Mouse (Mus musculus) liver, embryonic 12.5 days (tissue): Measurements from ENCODE around the gene Opcml. TPM values are rescaled to one million over a fixed set of nuclear protein-coding genes. Genes with fewer than 3 reads are reported as not detected.

Experiments used
- ATAC-seq: fragments of 200-750 bp; cut with Nextera tagmentation; 2 replicates; pipeline ENCODE4 v1.8.0; 2017; ENCODE audit warnings: moderate number of reproducible peaks, mild to moderate bottlenecking, moderate library complexity
- H3K27ac ChIP-seq: fragments of 300-500 bp; sonication (generic); 2 replicates; pipeline ENCODE4 v1.5.1; 2016; ENCODE audit warnings: mild to moderate bottlenecking
- H3K27me3 ChIP-seq: fragments of 300-500 bp; sonication (generic); replicated peaks from 2 replicates; pipeline ENCODE4 v1.6.1; 2016; ENCODE audit warnings: mild to moderate bottlenecking, moderate library complexity
- H3K36me3 ChIP-seq: fragments of 300-500 bp; sonication (generic); 2 replicates; pipeline ENCODE4 v1.6.1; 2016; ENCODE audit warnings: mild to moderate bottlenecking, moderate library complexity
- H3K4me1 ChIP-seq: fragments of 300-500 bp; sonication (generic); 2 replicates; pipeline ENCODE4 v1.6.1; 2016
- H3K4me2 ChIP-seq: fragments of 300-500 bp; sonication (generic); 2 replicates; pipeline ENCODE4 v1.6.1; 2016; ENCODE audit warnings: mild to moderate bottlenecking, moderate library complexity
- H3K4me3 ChIP-seq: fragments of 300-500 bp; sonication (generic); 2 replicates; pipeline ENCODE4 v1.5.1; 2016; ENCODE audit warnings: mild to moderate bottlenecking, moderate library complexity
- H3K9ac ChIP-seq: fragments of 300-500 bp; sonication (generic); 2 replicates; pipeline ENCODE4 v1.6.1; 2016; ENCODE audit warnings: mild to moderate bottlenecking, moderate library complexity
- H3K9me3 ChIP-seq: fragments of 300-500 bp; sonication (generic); replicated peaks from 2 replicates; pipeline ENCODE4 v1.6.1; 2016; ENCODE audit warnings: mild to moderate bottlenecking, moderate library complexity
- WGBS: fragments of 180-500 bp; shearing (Covaris S2); methylation state at CpG from one replicate; pipeline ENCODE4 v1.1.7; 2016; ENCODE audit not compliant: insufficient replicate concordance; 5-methylcytosine and 5-hydroxymethylcytosine counted together
- polyA plus RNA-seq: library from polyadenylated mRNA; unstranded; fragments of >200 nt; fragmentation: Nextera tagmentation; extraction: Ambion mirVana; gene quantifications from 2 replicates; pipeline ENCODE4 v1.2.1, GENCODE M21; 2016

The Opcml gene
- polyA plus RNA-seq, 1 experiment from 2014 or later: 0.23 TPM

DNA sequence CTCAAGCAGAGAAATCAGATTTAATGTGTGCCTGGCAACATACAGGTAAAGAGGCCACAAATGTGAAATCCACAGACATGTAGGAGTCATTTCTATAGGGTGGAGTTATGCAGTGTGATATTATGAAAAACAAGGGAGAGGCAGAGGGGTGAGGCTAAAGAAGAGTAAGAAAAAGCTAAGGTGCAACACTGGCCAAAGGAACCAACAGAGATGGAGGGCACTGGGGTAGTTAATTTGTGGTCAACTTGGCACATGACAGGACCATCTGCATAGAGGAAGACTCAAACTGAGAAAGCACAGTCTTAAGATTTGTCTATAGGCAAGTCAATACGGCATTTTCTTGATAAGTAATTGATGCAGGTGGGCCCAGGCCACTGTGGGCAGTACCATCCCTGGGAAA lies 400.2 kb downstream of the Opcml start:
- no peak for ATAC-seq
- H3K27ac ChIP-seq: no peak overlapping the region
- H3K4me1 ChIP-seq: no peaks in the 10 kb centered on the region
- no peaks in the 10 kb centered on the region for H3K9me3 ChIP-seq
- no peak overlapping the region for H3K4me3 ChIP-seq
- WGBS: 61% methylated on average over 1 of the region's 1 CpGs
- H3K27me3 ChIP-seq: no peaks in the 10 kb centered on the region
- no peak overlapping the region for H3K9ac ChIP-seq
- no peaks in the 10 kb centered on the region for H3K36me3 ChIP-seq
- H3K4me2 ChIP-seq: no peak overlapping the region

DNA sequence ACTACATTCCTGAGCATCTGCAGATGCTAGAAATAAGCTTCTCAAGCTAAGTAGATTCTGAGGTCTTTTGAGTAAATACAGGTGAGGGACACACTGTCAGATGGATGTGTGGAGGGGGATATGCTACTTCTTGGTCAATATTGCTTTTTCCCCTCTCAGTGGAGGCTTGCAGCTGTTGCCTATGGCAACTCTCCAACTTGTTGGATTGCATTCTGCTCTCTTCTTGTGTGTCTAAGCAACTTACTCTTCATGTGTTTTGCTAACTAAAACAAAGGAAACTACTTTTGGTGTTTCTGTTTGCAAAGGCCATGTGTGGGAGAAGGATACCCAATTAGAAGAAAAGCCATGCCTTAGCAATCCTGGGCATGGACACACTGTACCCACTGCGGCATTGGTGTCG lies 406.0 kb downstream of the Opcml start:
- Histone ChIP-seq H3K9me3 (no peaks in the 10 kb centered on the region), H3K27me3 (no peaks in the 10 kb centered on the region), H3K36me3 (no peaks in the 10 kb centered on the region), H3K4me2 (no peak overlapping the region), H3K27ac (no peak overlapping the region), H3K4me3 (no peak overlapping the region), H3K9ac (no peak overlapping the region), H3K4me1 (no peaks in the 10 kb centered on the region)
- no peak for ATAC-seq
- WGBS: 82% methylated on average over 2 of the region's 2 CpGs

DNA sequence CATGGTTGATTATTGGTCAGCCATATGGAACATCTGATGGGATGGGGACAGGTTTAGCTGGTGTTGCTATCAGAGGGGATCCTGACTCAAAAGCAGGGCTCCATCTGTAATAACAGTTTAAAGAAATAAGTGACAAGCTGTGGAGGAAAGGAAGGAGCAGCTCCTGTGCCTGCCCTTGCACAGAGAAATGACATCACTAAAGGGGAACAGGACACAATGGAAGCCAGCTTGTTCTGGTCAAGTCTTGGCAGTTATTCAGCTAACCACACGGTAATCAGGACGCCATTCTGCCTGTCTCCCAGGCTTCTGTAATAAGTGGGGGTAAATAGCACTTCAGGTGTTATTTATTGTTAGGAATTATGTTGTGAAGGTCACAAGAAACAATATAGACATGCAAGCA lies 406.5 kb downstream of the Opcml start:
- Histone ChIP-seq H3K4me3 (no peak overlapping the region), H3K4me1 (no peaks in the 10 kb centered on the region), H3K36me3 (no peaks in the 10 kb centered on the region), H3K9me3 (no peaks in the 10 kb centered on the region), H3K9ac (no peak overlapping the region), H3K27ac (no peak overlapping the region), H3K4me2 (no peak overlapping the region), H3K27me3 (no peaks in the 10 kb centered on the region)
- 58% methylated on average over 2 of the region's 2 CpGs for WGBS
- no peak for ATAC-seq

DNA sequence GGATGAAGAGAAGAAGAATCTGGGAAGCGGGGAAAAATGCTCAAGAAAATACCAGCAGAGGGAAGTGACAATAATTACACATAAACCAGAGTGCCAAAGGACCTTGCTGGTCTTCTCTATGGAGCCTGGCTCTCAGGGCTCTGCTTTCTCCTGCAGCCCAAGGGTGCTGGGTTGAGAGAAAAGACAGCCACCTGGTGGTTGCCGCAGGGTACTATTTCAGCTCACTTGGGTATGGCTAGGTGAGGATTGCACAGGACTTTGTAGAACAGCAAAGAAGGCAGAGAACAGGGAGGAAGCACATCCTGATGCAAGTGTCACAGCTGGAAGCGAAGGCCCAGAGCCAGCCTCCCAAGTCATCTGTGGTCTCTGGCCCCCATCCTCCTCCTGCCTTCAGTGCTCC lies 407.1 kb downstream of the Opcml start:
- H3K4me3 ChIP-seq: no peak overlapping the region
- H3K27ac ChIP-seq: no peak overlapping the region
- no peaks in the 10 kb centered on the region for H3K27me3 ChIP-seq
- no peak for ATAC-seq
- no peaks in the 10 kb centered on the region for H3K9me3 ChIP-seq
- WGBS: 33% methylated on average over 3 of the region's 3 CpGs
- no peak overlapping the region for H3K9ac ChIP-seq
- H3K4me2 ChIP-seq: no peak overlapping the region
- H3K36me3 ChIP-seq: no peaks in the 10 kb centered on the region
- H3K4me1 ChIP-seq: no peaks in the 10 kb centered on the region

DNA sequence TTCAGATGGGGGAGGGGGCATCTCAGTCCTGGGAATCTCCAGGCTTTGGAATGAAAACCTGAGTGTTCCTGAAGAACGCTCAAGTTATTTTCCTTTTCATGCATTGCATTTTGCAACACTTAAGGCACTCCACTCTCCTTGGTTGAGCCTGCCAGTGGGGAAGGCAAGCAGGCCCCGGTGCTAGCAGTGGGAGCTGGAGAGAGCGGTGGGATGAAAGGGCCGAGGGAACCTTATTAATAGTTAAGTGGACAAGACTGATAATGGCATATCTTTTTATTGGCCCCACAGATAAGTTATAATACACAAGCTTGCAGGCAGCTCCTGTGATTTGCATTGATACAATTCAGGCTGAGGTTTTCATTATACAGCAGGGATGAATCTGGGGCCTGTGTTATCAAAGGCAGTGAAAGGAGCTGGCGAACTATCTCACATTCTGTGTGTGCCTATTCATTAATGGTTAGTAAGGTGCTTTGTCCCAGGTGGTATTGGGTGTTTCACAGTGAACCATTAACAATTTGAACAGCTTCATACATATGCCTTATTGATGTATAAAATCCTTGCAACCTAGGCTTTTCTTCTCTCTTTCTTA lies 407.6 kb downstream of the Opcml start:
- Histone ChIP-seq H3K27me3 (no peaks in the 10 kb centered on the region), H3K4me3 (no peak overlapping the region), H3K9me3 (no peaks in the 10 kb centered on the region), H3K4me1 (no peaks in the 10 kb centered on the region), H3K9ac (no peak overlapping the region), H3K4me2 (no peak overlapping the region), H3K27ac (no peak overlapping the region), H3K36me3 (no peaks in the 10 kb centered on the region)
- ATAC-seq: no peak
- 60% methylated on average over 5 of the region's 5 CpGs for WGBS

DNA sequence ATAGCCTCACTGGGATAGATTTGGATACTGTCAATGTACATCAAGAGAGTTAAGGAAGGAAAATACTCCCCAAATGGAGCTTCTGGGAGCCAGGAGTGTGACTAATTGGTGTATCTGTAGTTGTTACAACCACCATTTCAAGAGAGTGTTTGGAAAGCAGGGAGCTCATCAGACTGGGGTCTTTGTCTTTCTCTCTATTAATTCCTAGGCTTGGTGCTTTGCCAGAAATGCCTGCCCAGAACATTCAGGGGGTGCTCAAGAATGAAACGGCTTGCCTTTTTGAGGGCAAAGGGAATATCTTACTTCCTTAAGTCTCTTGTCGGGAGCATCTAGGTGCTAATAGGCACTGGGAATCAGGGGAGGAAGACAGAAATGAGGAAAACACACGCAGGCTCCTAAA lies 416.9 kb downstream of the Opcml start:
- Histone ChIP-seq H3K9ac (no peak overlapping the region), H3K4me1 (no peaks in the 10 kb centered on the region), H3K4me2 (no peak overlapping the region), H3K4me3 (no peak overlapping the region), H3K27me3 (no peaks in the 10 kb centered on the region), H3K9me3 (no peaks in the 10 kb centered on the region), H3K27ac (no peak overlapping the region), H3K36me3 (no peaks in the 10 kb centered on the region)
- no peak for ATAC-seq
- WGBS: 54% methylated on average over 3 of the region's 3 CpGs

DNA sequence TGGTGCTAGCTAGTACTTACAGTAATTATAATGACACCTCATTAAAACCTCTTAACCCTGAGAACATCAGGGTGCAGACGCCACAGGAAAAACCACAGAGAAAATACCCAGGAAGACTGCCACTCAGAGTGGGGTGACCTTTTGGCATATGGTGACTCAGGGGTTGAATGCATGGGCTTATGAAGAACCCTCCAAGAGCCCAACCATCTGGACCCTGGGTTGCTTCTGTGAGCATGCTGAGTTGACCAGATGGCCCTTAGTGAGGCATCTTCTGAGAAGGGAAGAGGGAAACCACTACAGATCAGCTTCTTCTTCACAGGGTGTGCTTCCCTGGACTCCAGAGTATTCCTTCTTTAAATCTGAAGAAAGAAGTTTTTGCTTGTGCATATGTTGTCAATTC lies 418.1 kb downstream of the Opcml start:
- Histone ChIP-seq H3K4me1 (no peaks in the 10 kb centered on the region), H3K9ac (no peak overlapping the region), H3K27ac (no peak overlapping the region), H3K27me3 (no peaks in the 10 kb centered on the region), H3K36me3 (no peaks in the 10 kb centered on the region), H3K9me3 (no peaks in the 10 kb centered on the region), H3K4me2 (no peak overlapping the region), H3K4me3 (no peak overlapping the region)
- ATAC-seq: no peak
- 68% methylated on average over 1 of the region's 1 CpGs for WGBS

DNA sequence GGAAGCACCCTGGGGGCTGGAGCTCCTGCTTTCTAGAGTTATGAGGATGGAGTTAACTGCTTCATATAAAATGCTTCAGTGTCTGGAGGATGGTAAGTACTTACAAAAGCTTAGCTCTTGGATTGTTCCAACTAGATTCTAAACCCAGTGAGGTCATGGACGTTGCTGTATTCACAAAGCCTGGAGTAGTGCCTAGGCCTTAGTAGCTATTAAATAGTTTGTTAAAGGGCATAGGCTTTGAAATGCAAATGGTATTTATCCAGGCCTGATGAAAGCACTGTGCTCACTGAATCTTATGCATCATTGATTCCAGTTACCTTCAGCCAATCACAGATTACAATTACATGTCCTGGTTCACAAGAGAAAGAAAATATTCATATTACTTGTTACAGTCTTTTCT lies 421.3 kb downstream of the Opcml start:
- 50% methylated on average over 1 of the region's 1 CpGs for WGBS
- Histone ChIP-seq H3K36me3 (no peaks in the 10 kb centered on the region), H3K27me3 (no peaks in the 10 kb centered on the region), H3K4me3 (no peak overlapping the region), H3K4me2 (no peak overlapping the region), H3K9ac (no peak overlapping the region), H3K9me3 (no peaks in the 10 kb centered on the region), H3K27ac (no peak overlapping the region), H3K4me1 (no peaks in the 10 kb centered on the region)
- no peak for ATAC-seq

DNA sequence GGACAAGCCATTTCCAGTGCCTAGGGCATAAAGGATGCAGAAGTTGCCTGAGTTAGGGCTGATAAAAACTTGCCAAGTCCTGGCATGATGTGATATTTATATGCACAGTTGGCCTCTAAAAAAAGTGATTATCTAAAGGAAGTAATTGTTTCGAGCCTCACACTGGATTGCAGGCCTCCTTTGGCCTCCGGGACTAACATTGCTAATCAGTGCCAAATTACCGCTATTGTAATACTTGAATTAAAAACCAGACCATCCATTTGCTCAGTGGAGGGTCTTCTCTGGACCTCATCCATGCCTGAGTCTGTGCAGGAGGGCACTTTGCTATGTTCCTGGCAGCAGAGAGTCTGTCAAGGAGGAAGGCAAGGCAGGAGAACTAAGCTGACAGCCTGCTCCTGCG lies 423.3 kb downstream of the Opcml start:
- ATAC-seq: no peak
- no peaks in the 10 kb centered on the region for H3K36me3 ChIP-seq
- no peaks in the 10 kb centered on the region for H3K9me3 ChIP-seq
- H3K4me1 ChIP-seq: no peaks in the 10 kb centered on the region
- no peak overlapping the region for H3K4me3 ChIP-seq
- 53% methylated on average over 4 of the region's 4 CpGs for WGBS
- no peak overlapping the region for H3K27ac ChIP-seq
- H3K4me2 ChIP-seq: no peak overlapping the region
- H3K27me3 ChIP-seq: no peaks in the 10 kb centered on the region
- no peak overlapping the region for H3K9ac ChIP-seq

DNA sequence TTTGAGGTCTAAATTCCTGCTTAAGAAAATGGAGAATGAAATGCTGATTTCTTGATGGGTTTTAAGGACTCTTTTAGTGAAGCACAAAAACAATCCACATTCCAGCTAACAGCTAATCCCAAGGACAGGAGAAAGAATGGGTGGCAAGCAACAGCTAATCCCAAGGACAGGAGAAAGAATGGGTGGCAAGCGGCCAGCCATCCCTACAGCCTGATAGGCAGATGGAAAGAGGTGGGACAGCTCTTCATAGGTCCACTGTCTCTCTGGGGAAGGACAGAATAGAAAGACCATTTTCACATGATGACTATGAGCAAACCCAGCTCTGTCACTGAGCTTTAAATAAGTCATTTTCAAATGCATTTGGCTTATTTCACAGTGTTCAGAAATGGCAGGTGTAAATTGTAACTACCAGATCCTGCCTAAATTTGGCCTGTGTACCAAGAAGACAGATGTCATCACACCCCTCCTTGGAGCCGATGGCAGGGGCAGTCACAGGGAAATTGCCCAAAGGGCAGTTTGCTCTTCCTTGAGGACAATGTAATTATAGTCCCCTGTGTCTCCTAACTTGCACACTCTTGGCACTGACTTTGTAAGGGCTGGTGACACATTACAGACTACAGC lies 427.6 kb downstream of the Opcml start:
- no peaks in the 10 kb centered on the region for H3K4me1 ChIP-seq
- no peak overlapping the region for H3K27ac ChIP-seq
- H3K9me3 ChIP-seq: no peaks in the 10 kb centered on the region
- no peak overlapping the region for H3K9ac ChIP-seq
- H3K27me3 ChIP-seq: no peaks in the 10 kb centered on the region
- WGBS: 54% methylated on average over 2 of the region's 2 CpGs
- no peak for ATAC-seq
- no peaks in the 10 kb centered on the region for H3K36me3 ChIP-seq
- H3K4me3 ChIP-seq: no peak overlapping the region
- no peak overlapping the region for H3K4me2 ChIP-seq

DNA sequence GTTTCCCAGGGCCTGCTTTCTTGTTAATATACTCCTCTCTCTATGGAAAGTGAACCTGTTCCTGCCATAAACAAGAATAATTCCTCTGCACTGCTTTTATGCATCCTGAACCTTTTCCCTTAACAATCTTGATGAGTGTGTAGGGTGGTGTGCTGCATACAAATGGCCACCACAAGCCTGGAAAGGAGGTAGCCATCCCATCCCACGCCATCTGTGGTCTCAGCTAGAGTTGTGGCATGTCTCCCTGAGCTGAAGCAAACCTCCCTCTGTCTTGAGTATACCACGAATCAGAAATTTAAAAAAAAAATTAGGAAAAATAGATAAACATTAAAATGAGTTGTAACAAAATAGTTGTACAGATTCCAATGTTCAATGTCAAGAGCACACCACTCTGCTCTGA lies 432.2 kb downstream of the Opcml start:
- Histone ChIP-seq H3K27ac (no peak overlapping the region), H3K9me3 (no peaks in the 10 kb centered on the region), H3K4me3 (no peak overlapping the region), H3K4me1 (no peaks in the 10 kb centered on the region), H3K36me3 (no peaks in the 10 kb centered on the region), H3K27me3 (no peaks in the 10 kb centered on the region), H3K4me2 (no peak overlapping the region), H3K9ac (no peak overlapping the region)
- no peak for ATAC-seq
- 37% methylated on average over 2 of the region's 2 CpGs for WGBS

DNA sequence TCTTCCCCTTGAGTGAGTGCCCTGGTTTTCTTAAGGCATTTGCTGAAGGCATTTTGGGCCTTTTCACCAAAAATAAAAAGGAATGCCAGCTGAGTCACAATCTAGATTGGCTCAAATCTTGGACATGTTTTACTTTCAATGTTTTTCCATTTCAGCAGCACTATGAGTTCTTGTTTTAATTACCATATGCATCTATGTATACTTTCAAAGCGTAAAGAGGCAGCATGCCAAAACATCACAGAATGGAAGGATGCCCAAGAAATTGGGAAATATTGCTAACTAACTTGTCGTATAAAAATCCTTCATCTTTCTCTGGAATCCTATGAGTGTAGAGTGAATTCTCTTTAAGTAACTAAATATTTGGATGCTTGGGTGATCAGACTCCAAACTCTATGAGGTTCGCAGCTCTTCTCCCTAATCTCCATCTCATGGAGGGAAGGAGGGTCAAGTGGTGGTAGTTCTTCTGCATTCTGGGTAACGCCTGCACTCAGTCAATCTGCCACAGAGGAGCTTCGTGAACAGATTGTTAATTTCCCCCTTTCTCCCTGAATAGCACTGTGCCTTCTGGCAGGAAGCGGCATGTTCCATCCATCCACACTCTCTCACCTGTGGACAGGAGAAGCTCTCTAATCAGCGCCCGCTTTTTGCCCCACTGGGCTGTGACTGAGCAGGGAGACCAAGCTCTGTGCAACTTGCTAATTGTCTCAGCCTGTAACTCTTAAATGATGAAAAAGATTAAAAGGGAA lies 435.4 kb downstream of the Opcml start:
- H3K36me3 ChIP-seq: no peaks in the 10 kb centered on the region
- H3K4me1 ChIP-seq: no peaks in the 10 kb centered on the region
- no peaks in the 10 kb centered on the region for H3K9me3 ChIP-seq
- 71% methylated on average over 8 of the region's 8 CpGs for WGBS
- H3K4me2 ChIP-seq: no peak overlapping the region
- no peak overlapping the region for H3K4me3 ChIP-seq
- no peak overlapping the region for H3K9ac ChIP-seq
- no peaks in the 10 kb centered on the region for H3K27me3 ChIP-seq
- no peak overlapping the region for H3K27ac ChIP-seq
- ATAC-seq: no peak
